Mouse (Mus musculus): Measurements from ENCODE around the gene Gm11444. TPM values are rescaled to one million over a fixed set of nuclear protein-coding genes. Genes with fewer than 3 reads are reported as not detected.

Gm11444 gene
- polyA plus RNA-seq, 1 experiment from 2014 or later: not detected

GRCm38 (mm10) chr11:85812201-85812966 is 37.7 kb downstream of the Gm11444 start:
- no peak for ATAC-seq (ENCODE audit: insufficient read depth, low FRiP score)
- Histone ChIP-seq H3K9me3 (replicated peaks; ENCODE audit: control insufficient read depth, low read length) (no peaks in the 10 kb centered on the region), H3K4me2 (ENCODE audit: low read depth, low read length) (no peak overlapping the region), H3K27me3 (ENCODE audit: control insufficient read depth, insufficient read depth, low read length) (no peaks in the 10 kb centered on the region), H3K4me3 (replicated peaks; ENCODE audit: low read length) (no peak overlapping the region), H3K9ac (ENCODE audit: low read length) (no peak overlapping the region), H3K36me3 (ENCODE audit: control insufficient read depth, insufficient read depth, low read length) (no peaks in the 10 kb centered on the region), H3K27ac (ENCODE audit: low read length) (0 out of 2 replicates have a peak overlapping the region, but pooled peaks have one; percentile 8), H3K4me1 (ENCODE audit: control insufficient read depth, insufficient read depth, low read length) (peaks cover 8% of the 10 kb centered on the region; the same call in 1 of the 2 replicates)
- WGBS: 74% methylated on average over 12 of the region's 12 CpGs

- Histone ChIP-seq H3K4me2 (ENCODE audit: low read depth, low read length) (no peak overlapping the region), H3K27ac (ENCODE audit: low read length) (no peak overlapping the region), H3K27me3 (ENCODE audit: control insufficient read depth, insufficient read depth, low read length) (no peaks in the 10 kb centered on the region), H3K4me3 (replicated peaks; ENCODE audit: low read length) (no peak overlapping the region), H3K9ac (ENCODE audit: low read length) (no peak overlapping the region), H3K9me3 (replicated peaks; ENCODE audit: control insufficient read depth, low read length) (no peaks in the 10 kb centered on the region), H3K4me1 (ENCODE audit: control insufficient read depth, insufficient read depth, low read length) (peaks cover 8% of the 10 kb centered on the region; the same call in 1 of the 2 replicates), H3K36me3 (ENCODE audit: control insufficient read depth, insufficient read depth, low read length) (no peaks in the 10 kb centered on the region)
- ATAC-seq (ENCODE audit: insufficient read depth, low FRiP score): no peak
- WGBS: 87% methylated on average over 5 of the region's 5 CpGs
Measured at GRCm38 (mm10) chr11:85811676-85812075, 38.5 kb downstream of the Gm11444 start.

- Histone ChIP-seq H3K4me2 (ENCODE audit: low read depth, low read length) (no peak overlapping the region), H3K9ac (ENCODE audit: low read length) (no peak overlapping the region), H3K36me3 (ENCODE audit: control insufficient read depth, insufficient read depth, low read length) (no peaks in the 10 kb centered on the region), H3K4me3 (replicated peaks; ENCODE audit: low read length) (no peak overlapping the region), H3K4me1 (ENCODE audit: control insufficient read depth, insufficient read depth, low read length) (peaks cover 8% of the 10 kb centered on the region; the same call in 1 of the 2 replicates), H3K27ac (ENCODE audit: low read length) (no peak overlapping the region), H3K27me3 (ENCODE audit: control insufficient read depth, insufficient read depth, low read length) (no peaks in the 10 kb centered on the region), H3K9me3 (replicated peaks; ENCODE audit: control insufficient read depth, low read length) (no peaks in the 10 kb centered on the region)
- 63% methylated on average over 4 of the region's 4 CpGs for WGBS
- ATAC-seq (ENCODE audit: insufficient read depth, low FRiP score): no peak
Measured at GRCm38 (mm10) chr11:85811229-85811628, 38.9 kb downstream of the Gm11444 start.

DNA sequence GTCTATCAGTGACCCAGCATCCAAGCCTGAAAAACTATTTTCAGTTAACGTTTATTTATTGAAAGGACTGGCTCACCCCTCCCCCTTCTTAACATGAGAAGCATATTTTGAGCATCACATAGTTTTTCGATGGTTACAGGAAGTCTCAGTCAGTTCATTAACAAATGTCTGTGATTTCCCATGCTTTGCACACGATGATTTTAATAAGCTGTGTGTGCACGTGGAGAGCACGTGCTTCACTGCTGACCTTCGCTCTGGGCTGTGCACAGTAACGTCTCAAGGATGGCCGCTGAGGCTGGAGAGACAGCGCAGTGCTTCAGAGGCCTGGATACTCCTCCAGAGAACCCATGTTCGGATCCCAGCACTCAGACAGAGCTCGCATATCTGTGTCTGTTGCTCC is 42.8 kb downstream of the Gm11444 start:
- H3K27me3 ChIP-seq (ENCODE audit: control insufficient read depth, insufficient read depth, low read length): no peaks in the 10 kb centered on the region
- H3K9me3 ChIP-seq (replicated peaks; ENCODE audit: control insufficient read depth, low read length): no peaks in the 10 kb centered on the region
- no peak overlapping the region for H3K4me3 ChIP-seq (replicated peaks; ENCODE audit: low read length)
- no peaks in the 10 kb centered on the region for H3K36me3 ChIP-seq (ENCODE audit: control insufficient read depth, insufficient read depth, low read length)
- 64% methylated on average over 11 of the region's 11 CpGs for WGBS
- H3K9ac ChIP-seq (ENCODE audit: low read length): no peak overlapping the region
- no peak overlapping the region for H3K27ac ChIP-seq (ENCODE audit: low read length)
- H3K4me1 ChIP-seq (ENCODE audit: control insufficient read depth, insufficient read depth, low read length): peaks cover 2% of the 10 kb centered on the region; the same call in 1 of the 2 replicates
- no peak for ATAC-seq (ENCODE audit: insufficient read depth, low FRiP score)
- no peak overlapping the region for H3K4me2 ChIP-seq (ENCODE audit: low read depth, low read length)

DNA sequence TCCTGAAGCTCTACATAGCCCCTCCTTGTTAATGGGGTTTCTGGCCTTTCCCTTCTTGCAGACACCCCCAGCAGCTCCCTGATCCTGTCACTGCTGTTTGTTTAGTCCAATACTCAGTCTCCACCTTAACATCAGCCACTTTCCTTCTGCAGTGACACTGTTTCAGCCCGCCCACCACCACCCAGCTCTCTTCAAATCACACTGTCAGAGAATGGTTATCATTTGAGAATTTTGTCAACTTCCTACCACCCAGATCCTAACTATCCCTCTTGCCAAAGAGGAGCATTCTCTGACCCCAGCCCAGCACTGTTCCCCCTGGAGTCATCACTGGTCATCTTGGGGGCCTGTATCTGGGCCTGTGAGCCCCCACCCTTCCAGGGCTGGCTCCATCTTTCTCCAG is 44.4 kb downstream of the Gm11444 start:
- Histone ChIP-seq H3K27me3 (ENCODE audit: control insufficient read depth, insufficient read depth, low read length) (no peaks in the 10 kb centered on the region), H3K27ac (ENCODE audit: low read length) (no peak overlapping the region), H3K4me2 (ENCODE audit: low read depth, low read length) (no peak overlapping the region), H3K36me3 (ENCODE audit: control insufficient read depth, insufficient read depth, low read length) (no peaks in the 10 kb centered on the region), H3K9ac (ENCODE audit: low read length) (no peak overlapping the region), H3K4me3 (replicated peaks; ENCODE audit: low read length) (no peak overlapping the region), H3K9me3 (replicated peaks; ENCODE audit: control insufficient read depth, low read length) (no peaks in the 10 kb centered on the region), H3K4me1 (ENCODE audit: control insufficient read depth, insufficient read depth, low read length) (no peaks in the 10 kb centered on the region)
- WGBS: 85% methylated on average over 1 of the region's 1 CpGs
- ATAC-seq (ENCODE audit: insufficient read depth, low FRiP score): no peak

DNA sequence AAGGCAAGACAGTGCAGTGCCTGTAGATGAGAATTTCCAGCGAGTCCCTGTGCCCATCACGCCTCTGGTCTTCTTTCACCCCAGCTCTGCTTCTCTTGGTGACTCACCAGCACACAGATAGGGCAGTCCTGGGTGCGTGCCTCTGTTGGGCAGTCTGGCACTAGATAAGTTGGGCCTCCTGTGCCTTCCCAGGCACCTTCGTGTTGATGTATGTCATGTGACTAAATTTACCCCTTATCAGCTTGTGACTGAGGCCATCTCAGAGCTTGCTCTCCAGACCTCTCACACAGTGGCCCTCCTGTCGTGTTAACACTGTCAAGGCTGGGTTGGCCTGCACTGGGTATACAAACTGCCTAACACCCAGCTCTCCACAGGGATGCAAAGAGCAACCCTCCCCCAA is 46.1 kb downstream of the Gm11444 start:
- Histone ChIP-seq H3K4me3 (replicated peaks; ENCODE audit: low read length) (no peak overlapping the region), H3K36me3 (ENCODE audit: control insufficient read depth, insufficient read depth, low read length) (no peaks in the 10 kb centered on the region), H3K9me3 (replicated peaks; ENCODE audit: control insufficient read depth, low read length) (no peaks in the 10 kb centered on the region), H3K27me3 (ENCODE audit: control insufficient read depth, insufficient read depth, low read length) (no peaks in the 10 kb centered on the region), H3K4me2 (ENCODE audit: low read depth, low read length) (no peak overlapping the region), H3K27ac (ENCODE audit: low read length) (no peak overlapping the region), H3K4me1 (ENCODE audit: control insufficient read depth, insufficient read depth, low read length) (peaks cover 6% of the 10 kb centered on the region; the same call in 1 of the 2 replicates), H3K9ac (ENCODE audit: low read length) (no peak overlapping the region)
- peak; percentile 76 for ATAC-seq (ENCODE audit: insufficient read depth, low FRiP score)
- WGBS: 60% methylated on average over 5 of the region's 5 CpGs

DNA sequence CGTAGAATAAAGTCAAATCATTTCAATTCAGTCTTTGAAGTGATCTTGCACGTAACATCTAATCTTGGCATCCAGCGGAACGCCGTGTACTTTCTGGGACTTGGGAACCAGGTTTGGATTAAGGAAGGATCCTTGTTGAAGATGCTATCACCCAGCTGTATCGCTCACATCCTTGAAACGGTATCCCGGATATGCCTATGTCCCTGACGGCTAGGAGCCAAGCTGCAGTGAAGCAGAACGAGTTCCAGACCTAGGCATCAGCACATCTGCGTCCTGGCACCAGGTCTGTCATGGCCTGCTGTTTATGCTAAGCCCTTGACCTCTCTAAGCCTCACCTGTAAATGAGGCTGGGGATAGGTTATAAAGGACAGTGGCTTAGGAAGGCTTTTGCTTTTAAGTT is 49.8 kb downstream of the Gm11444 start:
- H3K9me3 ChIP-seq (replicated peaks; ENCODE audit: control insufficient read depth, low read length): no peaks in the 10 kb centered on the region
- no peak overlapping the region for H3K4me3 ChIP-seq (replicated peaks; ENCODE audit: low read length)
- no peak overlapping the region for H3K4me2 ChIP-seq (ENCODE audit: low read depth, low read length)
- H3K9ac ChIP-seq (ENCODE audit: low read length): no peak overlapping the region
- no peak for ATAC-seq (ENCODE audit: insufficient read depth, low FRiP score)
- no peaks in the 10 kb centered on the region for H3K27me3 ChIP-seq (ENCODE audit: control insufficient read depth, insufficient read depth, low read length)
- no peaks in the 10 kb centered on the region for H3K36me3 ChIP-seq (ENCODE audit: control insufficient read depth, insufficient read depth, low read length)
- 69% methylated on average over 11 of the region's 11 CpGs for WGBS
- no peak overlapping the region for H3K27ac ChIP-seq (ENCODE audit: low read length)
- peaks cover 6% of the 10 kb centered on the region; the same call in 1 of the 2 replicates for H3K4me1 ChIP-seq (ENCODE audit: control insufficient read depth, insufficient read depth, low read length)

- no peak overlapping the region for H3K9ac ChIP-seq (ENCODE audit: low read length)
- no peaks in the 10 kb centered on the region for H3K9me3 ChIP-seq (replicated peaks; ENCODE audit: control insufficient read depth, low read length)
- no peaks in the 10 kb centered on the region for H3K27me3 ChIP-seq (ENCODE audit: control insufficient read depth, insufficient read depth, low read length)
- H3K4me2 ChIP-seq (ENCODE audit: low read depth, low read length): no peak overlapping the region
- H3K36me3 ChIP-seq (ENCODE audit: control insufficient read depth, insufficient read depth, low read length): no peaks in the 10 kb centered on the region
- H3K4me3 ChIP-seq (replicated peaks; ENCODE audit: low read length): no peak overlapping the region
- no peak overlapping the region for H3K27ac ChIP-seq (ENCODE audit: low read length)
- ATAC-seq (ENCODE audit: insufficient read depth, low FRiP score): no peak
- H3K4me1 ChIP-seq (ENCODE audit: control insufficient read depth, insufficient read depth, low read length): peaks cover 6% of the 10 kb centered on the region; the same call in 1 of the 2 replicates
- 23% methylated on average over 19 of the region's 19 CpGs for WGBS
Measured at GRCm38 (mm10) chr11:85799856-85800255, 50.3 kb downstream of the Gm11444 start.

DNA sequence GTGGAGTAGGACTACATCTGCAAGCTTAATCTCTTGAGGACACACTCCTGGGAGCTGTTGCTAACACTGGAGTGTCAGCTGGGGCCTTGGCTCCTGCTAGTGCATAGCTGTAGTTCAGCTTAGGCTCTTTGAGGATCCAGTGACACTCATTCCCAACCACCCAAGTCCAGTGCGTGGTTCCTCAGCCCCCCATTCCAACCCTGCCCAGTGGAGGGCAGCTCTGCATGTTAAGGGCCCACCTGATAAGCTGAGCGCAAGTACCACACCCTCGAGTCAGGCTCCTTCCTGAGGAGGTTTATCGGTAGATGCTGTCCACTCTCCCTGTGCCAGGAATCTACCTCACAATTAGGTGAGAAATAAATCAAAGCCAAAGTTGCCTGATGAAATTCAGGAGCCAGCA is 50.7 kb downstream of the Gm11444 start:
- 37% methylated on average over 4 of the region's 4 CpGs for WGBS
- H3K36me3 ChIP-seq (ENCODE audit: control insufficient read depth, insufficient read depth, low read length): no peaks in the 10 kb centered on the region
- H3K4me1 ChIP-seq (ENCODE audit: control insufficient read depth, insufficient read depth, low read length): peaks cover 6% of the 10 kb centered on the region; the same call in 1 of the 2 replicates
- no peaks in the 10 kb centered on the region for H3K27me3 ChIP-seq (ENCODE audit: control insufficient read depth, insufficient read depth, low read length)
- H3K4me2 ChIP-seq (ENCODE audit: low read depth, low read length): no peak overlapping the region
- H3K4me3 ChIP-seq (replicated peaks; ENCODE audit: low read length): no peak overlapping the region
- ATAC-seq (ENCODE audit: insufficient read depth, low FRiP score): no peak
- H3K9me3 ChIP-seq (replicated peaks; ENCODE audit: control insufficient read depth, low read length): no peaks in the 10 kb centered on the region
- H3K27ac ChIP-seq (ENCODE audit: low read length): no peak overlapping the region
- no peak overlapping the region for H3K9ac ChIP-seq (ENCODE audit: low read length)

All from stomach, embryonic 16.5 days (tissue).